Mouse (Mus musculus): ENCODE results near the gene Cdk2ap1. TPM values are rescaled to one million over a fixed set of nuclear protein-coding genes. Genes with fewer than 3 reads are reported as not detected.
"Not testable (repeated sequence)": the region's sequence is repeated elsewhere in the genome, so short reads cannot be mapped to it uniquely, and the experiment has no call there.

Cdk2ap1 gene
- polyA plus RNA-seq, 1 experiment, result 182 TPM

- peak in 1 of 2 experiments; percentile 77 for DNase-seq (ENCODE audit: extremely low spot score in 1 of 2, low spot score in 1 of 2)
These were observed 10.6 kb downstream of the Cdk2ap1 start for GRCm38 (mm10) chr5:124352141-124352920.

GRCm38 (mm10) chr5:124351604-124352003 lies 11.3 kb downstream of the Cdk2ap1 start:
- DNase-seq (ENCODE audit: extremely low spot score in 1 of 2, low spot score in 1 of 2), result no peak

GRCm38 (mm10) chr5:124351111-124351560 lies 11.7 kb downstream of the Cdk2ap1 start:
- peak; percentile 59 to 76 for DNase-seq (ENCODE audit: extremely low spot score in 1 of 2, low spot score in 1 of 2)

- DNase-seq (ENCODE audit: extremely low spot score in 1 of 2, low spot score in 1 of 2), result no peak
These were observed 12.5 kb downstream of the Cdk2ap1 start for GRCm38 (mm10) chr5:124350350-124350749.

- no peak for DNase-seq (ENCODE audit: extremely low spot score in 1 of 2, low spot score in 1 of 2)
These were observed 13.7 kb downstream of the Cdk2ap1 start for GRCm38 (mm10) chr5:124349196-124349595.

- DNase-seq (ENCODE audit: extremely low spot score in 1 of 2, low spot score in 1 of 2), result no peak
These were observed 20.0 kb downstream of the Cdk2ap1 start for GRCm38 (mm10) chr5:124342897-124343296.

- not testable (repeated sequence) for DNase-seq (ENCODE audit: extremely low spot score in 1 of 2, low spot score in 1 of 2)
These were observed 21.0 kb downstream of the Cdk2ap1 start for GRCm38 (mm10) chr5:124341753-124342339.

- no peak for DNase-seq (ENCODE audit: extremely low spot score in 1 of 2, low spot score in 1 of 2)
These were observed 24.1 kb downstream of the Cdk2ap1 start for GRCm38 (mm10) chr5:124338791-124339190.

- peak in 1 of 2 experiments; percentile 75 for DNase-seq (ENCODE audit: extremely low spot score in 1 of 2, low spot score in 1 of 2)
These were observed 25.0 kb downstream of the Cdk2ap1 start for GRCm38 (mm10) chr5:124337909-124338308.

GRCm38 (mm10) chr5:124337103-124337502 lies 25.8 kb downstream of the Cdk2ap1 start:
- DNase-seq (ENCODE audit: extremely low spot score in 1 of 2, low spot score in 1 of 2), result no peak

GRCm38 (mm10) chr5:124334392-124334791 lies 28.5 kb downstream of the Cdk2ap1 start:
- DNase-seq (ENCODE audit: extremely low spot score in 1 of 2, low spot score in 1 of 2), result peak; percentile 51 to 62

- no peak for DNase-seq (ENCODE audit: extremely low spot score in 1 of 2, low spot score in 1 of 2)
These were observed 32.8 kb downstream of the Cdk2ap1 start for GRCm38 (mm10) chr5:124330086-124330485.

GRCm38 (mm10) chr5:124327510-124328364 lies 35.1 kb downstream of the Cdk2ap1 start, which contains the start of the genes Mphosph9 and 2810006K23Rik:
TSS of gene Mphosph9 (minus strand) at chr5:124327972.
TSS of gene 2810006K23Rik (plus strand) at chr5:124328089.
- DNase-seq (ENCODE audit: extremely low spot score in 1 of 2, low spot score in 1 of 2), result peak; percentile 99 to 100

- DNase-seq (ENCODE audit: extremely low spot score in 1 of 2, low spot score in 1 of 2), result no peak
These were observed 36.1 kb downstream of the Cdk2ap1 start for GRCm38 (mm10) chr5:124326829-124327228.

GRCm38 (mm10) chr5:124317648-124318047 lies 45.2 kb downstream of the Cdk2ap1 start:
- no peak for DNase-seq (ENCODE audit: extremely low spot score in 1 of 2, low spot score in 1 of 2)

GRCm38 (mm10) chr5:124315941-124316340 lies 46.9 kb downstream of the Cdk2ap1 start:
- no peak for DNase-seq (ENCODE audit: extremely low spot score in 1 of 2, low spot score in 1 of 2)

GRCm38 (mm10) chr5:124315498-124315897 lies 47.4 kb downstream of the Cdk2ap1 start:
- no peak for DNase-seq (ENCODE audit: extremely low spot score in 1 of 2, low spot score in 1 of 2)

- DNase-seq (ENCODE audit: extremely low spot score in 1 of 2, low spot score in 1 of 2), result no peak
These were observed 52.8 kb downstream of the Cdk2ap1 start for GRCm38 (mm10) chr5:124310091-124310490.

GRCm38 (mm10) chr5:124309155-124309554 lies 53.7 kb downstream of the Cdk2ap1 start:
- DNase-seq (ENCODE audit: extremely low spot score in 1 of 2, low spot score in 1 of 2), result no peak

GRCm38 (mm10) chr5:124302853-124303252 lies 60.0 kb downstream of the Cdk2ap1 start:
- DNase-seq (ENCODE audit: extremely low spot score in 1 of 2, low spot score in 1 of 2), result not testable (repeated sequence)

- DNase-seq (ENCODE audit: extremely low spot score in 1 of 2, low spot score in 1 of 2), result no peak
These were observed 62.8 kb downstream of the Cdk2ap1 start for GRCm38 (mm10) chr5:124300132-124300531.

Data from frontal cortex, adult 2 months (tissue).